Mouse (Mus musculus) myocyte (in vitro differentiated cells): ENCODE measurements around the gene Ccm2.

Experiments
- E2F4 ChIP-seq: IDR thresholded peaks from one replicate; pipeline ENCODE4 v1.6.1; 2011; ENCODE audit warnings: mild to moderate bottlenecking, control low read depth, moderate library complexity; ENCODE audit not compliant: insufficient read depth
- MAX ChIP-seq: IDR thresholded peaks from one replicate; pipeline ENCODE4 v1.6.1; 2011; ENCODE audit warnings: low read depth, mild to moderate bottlenecking, control low read depth
- MYOD1 ChIP-seq, 3 experiments: IDR thresholded peaks; one replicate each; pipeline ENCODE4 v1.6.1; 2011; ENCODE audit warnings: control low read depth in 2 of 3, low read depth in 2 of 3, mild to moderate bottlenecking in 2 of 3, moderate library complexity in 1 of 3; ENCODE audit not compliant: insufficient read length in 2 of 3, control insufficient read depth in 1 of 3
- MYOG ChIP-seq, 3 experiments: IDR thresholded peaks; one replicate each; pipeline ENCODE4 v1.6.1; 2011; ENCODE audit warnings: control low read depth in 2 of 3, low read depth in 2 of 3, mild to moderate bottlenecking in 2 of 3; ENCODE audit not compliant: insufficient read length in 2 of 3, control insufficient read depth in 1 of 3, insufficient read depth in 1 of 3
- POLR2A ChIP-seq: IDR thresholded peaks from one replicate; pipeline ENCODE4 v1.6.1; 2011; ENCODE audit warnings: low read depth, mild to moderate bottlenecking, control low read depth, moderate library complexity; ENCODE audit not compliant: insufficient read length
- POLR2AphosphoS2 ChIP-seq: IDR thresholded peaks from one replicate; pipeline ENCODE4 v1.6.1; 2011; ENCODE audit warnings: low read depth, control low read depth; ENCODE audit not compliant: insufficient read length
- REST ChIP-seq: IDR thresholded peaks from one replicate; pipeline ENCODE4 v1.6.1; 2011; ENCODE audit warnings: mild to moderate bottlenecking, control low read depth, moderate library complexity; ENCODE audit not compliant: insufficient read depth, insufficient read length
- SRF ChIP-seq: IDR thresholded peaks from one replicate; pipeline ENCODE4 v1.6.1; 2011; ENCODE audit warnings: low read depth; ENCODE audit not compliant: control insufficient read depth, insufficient read length
- TCF12 ChIP-seq: IDR thresholded peaks from one replicate; pipeline ENCODE4 v1.6.1; 2011; ENCODE audit warnings: mild to moderate bottlenecking, control low read depth; ENCODE audit not compliant: poor library complexity, insufficient read depth, severe bottlenecking

DNA sequence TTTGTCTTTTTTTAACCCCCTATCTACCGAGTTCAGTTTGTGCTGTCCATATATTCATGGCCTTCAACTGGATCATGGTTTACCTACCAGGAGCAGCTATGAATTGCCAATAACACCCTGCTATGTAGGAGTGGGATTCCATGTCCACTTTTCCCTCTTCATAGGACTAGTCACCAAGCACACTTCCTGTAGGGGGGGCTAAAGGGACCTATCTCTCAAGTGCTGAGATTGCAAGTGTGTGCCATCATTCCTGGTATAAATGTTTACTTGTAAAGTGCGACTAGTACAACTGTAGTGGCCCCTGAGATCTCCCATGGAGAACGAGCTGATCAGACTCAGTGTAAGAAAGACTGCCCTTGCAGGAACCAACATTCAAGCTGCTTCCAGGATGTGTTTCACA, 11.5 kb downstream of the Ccm2 start:
- TF ChIP-seq POLR2AphosphoS2 (no peak), MYOD1 (IDR thresholded peaks at IDR 0.05; ENCODE audit: control insufficient read depth in 1 of 3, insufficient read length in 2 of 3, low read depth in 2 of 3) (no peak), E2F4 (no peak), MAX (no peak), POLR2A (no peak), REST (no peak), MYOG (IDR thresholded peaks at IDR 0.05; ENCODE audit: control insufficient read depth in 1 of 3, insufficient read depth in 1 of 3, insufficient read length in 2 of 3, low read depth in 2 of 3) (no peak), TCF12 (no peak), SRF (no peak)
